Mouse (Mus musculus) heart, adult 2 months (tissue): Measurements from ENCODE around the gene Iba57.

Experiments
- CTCF ChIP-seq: fragments of 200-600 bp; IDR thresholded peaks from 2 replicates; pipeline ENCODE4 v1.8.1; 2022; ENCODE audit warnings: antibody characterized with exemption, mild to moderate bottlenecking, moderate library complexity
- EP300 ChIP-seq: fragments of 200-500 bp; IDR thresholded peaks from 2 replicates; pipeline ENCODE4 v1.6.1; 2011; ENCODE audit warnings: low read depth, low read length, control low read depth; ENCODE audit not compliant: insufficient read depth
- POLR2A ChIP-seq: fragments of 200-500 bp; IDR thresholded peaks from 2 replicates; pipeline ENCODE4 v1.6.1; 2011; ENCODE audit warnings: mild to moderate bottlenecking, low read depth, low read length, control low read depth; ENCODE audit not compliant: insufficient read depth

GRCm38 (mm10) chr11:59136994-59137706 is 26.4 kb downstream of the Iba57 start:
- TF ChIP-seq CTCF (no peak), POLR2A (no peak; the same call in 1 of the 2 replicates), EP300 (no peak)
